Mouse (Mus musculus): Measurements from ENCODE around the gene G430095P16Rik. TPM values are rescaled to one million over a fixed set of nuclear protein-coding genes. Genes with fewer than 3 reads are reported as not detected.

Gene G430095P16Rik
- polyA plus RNA-seq, 1 experiment from 2014 or later: 1.3 TPM

DNA sequence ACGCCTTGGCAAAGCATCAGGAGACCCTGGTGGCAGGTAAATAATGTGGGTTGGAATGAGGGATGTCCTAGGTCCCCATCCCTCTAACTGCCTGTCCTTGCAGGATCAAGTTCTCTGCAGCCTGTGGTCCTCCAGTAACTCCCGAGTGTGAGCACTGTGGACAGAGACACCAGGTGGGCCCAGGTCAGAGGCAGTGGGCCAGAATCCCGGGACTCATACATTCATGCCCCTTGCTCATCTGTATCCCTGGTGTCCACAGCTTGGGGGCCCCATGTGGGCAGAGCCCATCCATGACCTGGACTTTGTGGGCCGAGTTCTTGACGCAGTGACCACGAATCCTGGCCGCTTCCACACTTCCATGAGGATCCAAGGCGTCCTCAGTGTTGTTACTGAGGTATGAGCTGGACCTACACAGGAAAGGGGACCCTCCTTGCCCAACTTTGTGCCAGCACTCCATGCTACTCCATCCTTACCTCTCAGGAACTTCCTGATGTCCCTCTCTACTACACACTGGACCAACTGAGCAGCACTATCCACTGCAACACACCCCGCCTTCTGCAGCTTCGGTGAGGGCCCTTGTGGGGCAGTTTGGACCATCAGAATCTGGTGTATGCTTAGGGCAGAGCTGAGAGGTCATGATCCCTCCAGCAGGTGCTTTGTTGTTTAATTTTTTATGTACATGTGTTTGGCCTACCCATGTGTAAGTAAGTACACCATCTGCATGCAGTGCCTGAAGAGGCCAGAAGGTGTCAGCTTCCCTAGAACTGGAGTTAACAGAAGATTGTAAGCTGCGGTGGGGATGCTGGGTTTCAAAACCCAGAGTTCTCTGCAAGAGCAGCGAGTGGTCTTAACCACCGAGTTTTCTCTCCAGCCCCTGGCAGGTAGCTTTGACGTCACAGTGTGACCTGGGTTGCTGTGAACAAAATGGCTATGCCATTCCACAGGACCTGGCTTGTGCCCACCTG is 25.4 kb upstream of the G430095P16Rik start:
- Histone ChIP-seq H3K9me3 (no peaks in the 10 kb centered on the region), H3K27me3 (peaks cover 25% of the 10 kb centered on the region), H3K4me2 (replicated peaks) (no peak overlapping the region), H3K4me1 (replicated peaks) (no peaks in the 10 kb centered on the region; the same call in 1 of the 2 replicates), H3K9ac (replicated peaks) (no peak overlapping the region), H3K36me3 (peaks cover 72% of the 10 kb centered on the region), H3K27ac (no peak overlapping the region), H3K4me3 (replicated peaks) (no peak overlapping the region)
- 88% methylated on average over 14 of the region's 14 CpGs for WGBS
- ATAC-seq: no peak

DNA sequence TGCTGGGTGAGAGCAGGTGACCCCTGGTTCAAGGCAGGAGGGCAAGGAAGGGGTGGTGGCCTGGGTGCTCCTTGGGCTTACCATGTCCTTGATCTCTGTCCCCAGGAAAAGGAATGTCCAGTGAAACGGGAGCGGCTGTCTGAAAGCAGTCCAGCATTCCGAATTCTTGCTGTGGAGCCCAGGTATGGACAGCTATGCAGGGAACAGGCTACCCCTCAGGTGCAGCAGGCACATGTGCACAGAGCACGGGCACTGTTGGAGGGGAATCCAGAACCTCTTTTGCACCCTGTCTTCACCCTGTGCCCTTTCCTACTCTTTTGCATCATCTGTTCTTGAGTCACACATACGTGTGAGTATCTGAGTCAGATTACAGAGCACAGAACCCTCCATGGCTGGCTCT is 24.5 kb upstream of the G430095P16Rik start:
- no peak overlapping the region for H3K4me3 ChIP-seq (replicated peaks)
- no peak overlapping the region for H3K27ac ChIP-seq
- peaks cover 65% of the 10 kb centered on the region for H3K36me3 ChIP-seq
- ATAC-seq: no peak
- H3K4me2 ChIP-seq (replicated peaks): no peak overlapping the region
- H3K4me1 ChIP-seq (replicated peaks): no peaks in the 10 kb centered on the region; the same call in 1 of the 2 replicates
- no peaks in the 10 kb centered on the region for H3K9me3 ChIP-seq
- H3K27me3 ChIP-seq: peaks cover 34% of the 10 kb centered on the region
- 91% methylated on average over 5 of the region's 5 CpGs for WGBS
- H3K9ac ChIP-seq (replicated peaks): no peak overlapping the region

GRCm38 (mm10) chr8:84698929-84699401 is 23.8 kb upstream of the G430095P16Rik start:
- H3K36me3 ChIP-seq: peaks cover 58% of the 10 kb centered on the region
- H3K4me3 ChIP-seq (replicated peaks): no peak overlapping the region
- H3K9ac ChIP-seq (replicated peaks): no peak overlapping the region
- H3K27me3 ChIP-seq: peaks cover 41% of the 10 kb centered on the region
- peaks cover 1% of the 10 kb centered on the region for H3K4me1 ChIP-seq (replicated peaks)
- H3K4me2 ChIP-seq (replicated peaks): no peak overlapping the region
- H3K9me3 ChIP-seq: no peaks in the 10 kb centered on the region
- no peak for ATAC-seq
- H3K27ac ChIP-seq: no peak overlapping the region
- 95% methylated on average over 9 of the region's 9 CpGs for WGBS

DNA sequence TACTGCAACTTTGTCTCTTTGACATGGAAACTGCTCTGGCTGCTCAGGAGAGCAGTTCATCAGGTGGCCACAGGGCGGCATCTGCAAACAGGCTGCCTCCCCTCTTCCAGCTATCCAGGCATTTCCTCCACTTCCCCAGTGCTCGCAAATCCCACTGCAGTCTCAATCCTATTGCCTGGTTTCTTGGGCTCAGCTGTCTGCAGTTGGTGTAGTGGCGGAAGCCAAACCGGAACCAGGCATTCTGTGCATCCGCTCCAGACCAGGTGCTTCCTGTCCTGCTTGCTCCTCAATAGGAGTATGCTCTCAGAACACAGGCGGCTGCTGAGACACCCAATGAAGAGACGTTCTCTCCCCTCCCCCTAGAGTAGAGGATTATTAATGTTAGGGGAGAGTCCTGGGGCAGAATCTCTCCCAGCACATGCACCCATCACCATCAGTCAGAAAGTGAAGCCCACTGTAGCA is 22.9 kb upstream of the G430095P16Rik start:
- H3K27me3 ChIP-seq: peaks cover 50% of the 10 kb centered on the region
- no peak overlapping the region for H3K4me2 ChIP-seq (replicated peaks)
- peak overlapping the region; percentile 14; the same call in 1 of the 2 replicates for H3K27ac ChIP-seq
- H3K9me3 ChIP-seq: no peaks in the 10 kb centered on the region
- H3K4me1 ChIP-seq (replicated peaks): peaks cover 8% of the 10 kb centered on the region
- WGBS: 57% methylated on average over 7 of the region's 7 CpGs
- peaks cover 53% of the 10 kb centered on the region for H3K36me3 ChIP-seq
- H3K9ac ChIP-seq (replicated peaks): no peak overlapping the region
- H3K4me3 ChIP-seq (replicated peaks): no peak overlapping the region
- no peak for ATAC-seq

DNA sequence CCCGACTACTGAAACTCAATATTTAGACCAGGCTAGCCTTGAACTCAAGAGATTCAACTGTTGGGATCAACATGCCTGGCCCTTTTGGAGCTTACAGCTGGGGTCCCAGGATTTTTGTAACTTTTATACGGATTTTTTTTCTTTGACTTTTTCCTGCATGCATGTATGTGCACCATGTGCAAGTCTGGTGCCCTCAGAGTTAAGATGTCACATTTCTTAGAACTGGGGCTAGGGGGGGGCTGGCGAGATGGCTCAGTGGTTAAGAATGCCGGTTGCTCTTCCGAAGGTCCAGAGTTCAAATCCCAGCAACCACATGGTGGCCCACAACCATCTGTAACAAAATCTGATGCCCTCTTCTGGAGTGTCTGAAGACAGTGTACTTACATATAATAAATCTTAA is 22.3 kb upstream of the G430095P16Rik start:
- H3K27ac ChIP-seq: no peak overlapping the region; the same call in 1 of the 2 replicates
- peaks cover 14% of the 10 kb centered on the region for H3K4me1 ChIP-seq (replicated peaks)
- peaks cover 56% of the 10 kb centered on the region for H3K27me3 ChIP-seq
- 86% methylated on average over 5 of the region's 5 CpGs for WGBS
- no peak for ATAC-seq
- no peaks in the 10 kb centered on the region for H3K9me3 ChIP-seq
- peaks cover 47% of the 10 kb centered on the region for H3K36me3 ChIP-seq
- no peak overlapping the region for H3K9ac ChIP-seq (replicated peaks)
- H3K4me2 ChIP-seq (replicated peaks): no peak overlapping the region
- no peak overlapping the region for H3K4me3 ChIP-seq (replicated peaks)

- Histone ChIP-seq H3K9ac (replicated peaks) (no peak within 1 kb of the TSS), H3K27me3 (peaks cover 59% of the 10 kb centered on the region), H3K4me2 (replicated peaks) (0 out of 2 replicates have a peak within 1 kb of the TSS, but pooled peaks have one; percentile 10), H3K4me1 (replicated peaks) (peaks cover 17% of the 10 kb centered on the region), H3K4me3 (replicated peaks) (peak within 1 kb of the TSS; percentile 14; the same call in 1 of the 2 replicates), H3K9me3 (no peaks in the 10 kb centered on the region), H3K27ac (peak within 1 kb of the TSS; percentile 14), H3K36me3 (peaks cover 41% of the 10 kb centered on the region)
- WGBS: 14% methylated on average over 34 of the region's 34 CpGs
- ATAC-seq: peak; percentile 49
These were observed 21.6 kb upstream of the G430095P16Rik start, which contains the start of gene Lyl1 for GRCm38 (mm10) chr8:84700941-84701911. Lyl1 (plus strand) TSS chr8:84701457.

DNA sequence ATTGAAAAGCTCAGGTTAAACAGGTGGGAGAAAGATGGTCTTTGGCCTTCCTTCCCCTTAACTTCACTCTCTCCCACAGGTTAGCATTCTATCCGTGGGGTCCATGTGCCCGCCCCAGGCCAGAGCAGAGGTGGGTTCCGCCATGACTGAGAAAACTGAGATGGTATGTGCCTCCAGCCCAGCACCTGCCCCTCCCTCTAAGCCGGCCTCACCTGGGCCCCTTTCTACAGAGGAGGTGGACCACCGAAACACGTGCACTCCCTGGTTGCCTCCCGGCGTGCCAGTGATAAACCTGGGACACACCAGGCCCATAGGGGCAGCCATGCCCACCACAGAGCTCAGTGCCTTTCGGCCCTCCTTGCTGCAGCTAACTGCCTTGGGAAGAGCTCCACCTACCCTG is 20.2 kb upstream of the G430095P16Rik start:
- H3K9ac ChIP-seq (replicated peaks): no peak overlapping the region
- H3K9me3 ChIP-seq: no peaks in the 10 kb centered on the region
- no peak overlapping the region for H3K27ac ChIP-seq
- ATAC-seq: no peak
- peaks cover 71% of the 10 kb centered on the region for H3K27me3 ChIP-seq
- H3K4me3 ChIP-seq (replicated peaks): no peak overlapping the region
- H3K4me2 ChIP-seq (replicated peaks): 0 out of 2 replicates have a peak overlapping the region, but pooled peaks have one; percentile 10
- H3K4me1 ChIP-seq (replicated peaks): peaks cover 29% of the 10 kb centered on the region
- H3K36me3 ChIP-seq: peaks cover 28% of the 10 kb centered on the region
- 74% methylated on average over 9 of the region's 9 CpGs for WGBS

GRCm38 (mm10) chr8:84702963-84703465 is 19.8 kb upstream of the G430095P16Rik start:
- peaks cover 34% of the 10 kb centered on the region for H3K4me1 ChIP-seq (replicated peaks)
- no peak overlapping the region for H3K9ac ChIP-seq (replicated peaks)
- peaks cover 75% of the 10 kb centered on the region for H3K27me3 ChIP-seq
- 78% methylated on average over 6 of the region's 6 CpGs for WGBS
- H3K36me3 ChIP-seq: peaks cover 23% of the 10 kb centered on the region
- H3K9me3 ChIP-seq: no peaks in the 10 kb centered on the region
- ATAC-seq: no peak
- no peak overlapping the region for H3K27ac ChIP-seq
- no peak overlapping the region for H3K4me3 ChIP-seq (replicated peaks)
- H3K4me2 ChIP-seq (replicated peaks): no peak overlapping the region

GRCm38 (mm10) chr8:84703466-84704249 is 19.1 kb upstream of the G430095P16Rik start:
- H3K36me3 ChIP-seq: peaks cover 17% of the 10 kb centered on the region
- H3K27ac ChIP-seq: no peak overlapping the region; the same call in 1 of the 2 replicates
- no peaks in the 10 kb centered on the region for H3K9me3 ChIP-seq
- peaks cover 39% of the 10 kb centered on the region for H3K4me1 ChIP-seq (replicated peaks)
- 0 out of 2 replicates have a peak overlapping the region, but pooled peaks have one; percentile 1 for H3K4me3 ChIP-seq (replicated peaks)
- H3K4me2 ChIP-seq (replicated peaks): peak overlapping the region; percentile 27
- H3K9ac ChIP-seq (replicated peaks): no peak overlapping the region
- WGBS: 8% methylated on average over 38 of the region's 38 CpGs
- peaks cover 81% of the 10 kb centered on the region for H3K27me3 ChIP-seq
- ATAC-seq: no peak

- Histone ChIP-seq H3K36me3 (peaks cover 10% of the 10 kb centered on the region), H3K27ac (peak overlapping the region; percentile 72; the same call in 1 of the 2 replicates), H3K27me3 (peaks cover 88% of the 10 kb centered on the region), H3K4me1 (replicated peaks) (peaks cover 46% of the 10 kb centered on the region), H3K4me3 (replicated peaks) (peak overlapping the region; percentile 1; the same call in 1 of the 2 replicates), H3K9me3 (no peaks in the 10 kb centered on the region), H3K4me2 (replicated peaks) (peak overlapping the region; percentile 27), H3K9ac (replicated peaks) (no peak overlapping the region)
- no peak for ATAC-seq
- WGBS: 2% methylated on average over 16 of the region's 16 CpGs
These were observed 18.5 kb upstream of the G430095P16Rik start for GRCm38 (mm10) chr8:84704356-84704755.

All from midbrain, embryonic 13.5 days (tissue).